ENCODE assay signal across 8 mouse cellular contexts in the genomic region with DNA sequence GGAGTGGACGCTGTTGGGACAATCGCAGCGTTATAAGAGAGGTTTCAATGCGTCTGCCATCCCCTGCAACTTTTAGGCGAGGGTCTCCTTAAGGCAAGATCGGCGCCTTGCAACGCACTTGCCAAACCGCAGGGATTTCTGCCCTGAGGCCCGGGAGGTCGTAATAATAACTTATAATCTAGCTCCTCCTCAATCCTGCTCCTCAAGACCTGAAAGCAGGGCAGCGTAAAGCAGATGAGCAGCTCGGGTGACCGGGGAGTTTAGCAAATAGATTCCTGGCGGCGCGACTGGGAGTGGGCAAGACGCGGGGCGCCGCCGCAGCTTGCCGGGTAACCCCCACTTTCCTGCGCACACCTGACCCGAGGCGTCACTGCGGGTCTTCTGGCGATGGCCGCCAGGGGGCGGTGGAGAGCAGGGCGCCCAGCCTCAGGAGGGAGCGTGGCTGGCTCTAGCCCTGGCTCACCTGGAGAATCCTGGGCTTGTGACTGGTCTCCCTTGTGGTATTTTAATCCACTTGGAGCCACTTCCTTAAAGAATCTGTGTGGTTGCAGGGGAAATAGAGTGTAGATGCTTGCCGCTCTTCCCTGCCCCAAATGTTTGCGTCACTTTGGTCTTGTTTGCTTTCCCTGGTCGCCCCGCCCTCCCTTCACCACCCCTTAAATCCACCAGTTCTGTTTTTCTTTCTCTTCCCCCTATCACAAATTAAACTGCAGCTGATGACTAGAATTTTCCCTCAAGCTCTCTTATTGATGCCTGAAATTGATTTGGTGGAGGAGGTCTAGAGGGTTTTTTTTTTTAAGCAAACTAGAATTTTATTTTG. TPM values are rescaled to one million over a fixed set of nuclear protein-coding genes. Genes with fewer than 3 reads are reported as not detected.
DNase-seq lines count a peak whose midpoint lies in the region; ATAC-seq and TF ChIP-seq lines count a peak whose summit lies in the region.

No protein-coding gene starts in this region.

- H3K27ac ChIP-seq in ES-E14 (ENCODE audit: insufficient read depth, low read depth, low read length, poor library complexity, severe bottlenecking): no peak overlapping the region
- no peak overlapping the region for H3K27ac ChIP-seq in cerebellum, adult 2 months (ENCODE audit: insufficient read depth, low read length)
- H3K27ac ChIP-seq in forebrain, postnatal 0 days (ENCODE audit: low read depth, low read length): peak overlapping the region; percentile 50; the same call in 1 of the 2 replicates
- peak overlapping the region; percentile 86 for H3K27ac ChIP-seq in olfactory bulb, adult 2 months (ENCODE audit: insufficient read depth, low read depth, low read length)

- intact Hi-C loops in heart, postnatal 25 days (cut with DNase I): loop anchor here (5.0 to 10.0 kb wide), 3 partner anchors 162 to 433 kb away; no protein-coding TSS in a partner anchor

- peak overlapping the region; percentile 50 for H3K9ac ChIP-seq in ES-E14 (ENCODE audit: insufficient read depth, low read depth, low read length, poor library complexity, severe bottlenecking)
- H3K9ac ChIP-seq in forebrain, postnatal 0 days: peak overlapping the region; percentile 60

- no peaks in the 10 kb centered on the region for H3K27me3 ChIP-seq in cerebellum, adult 2 months (ENCODE audit: control insufficient read depth, insufficient read depth, low read length)
- no peaks in the 10 kb centered on the region; the same call in 1 of the 2 replicates for H3K27me3 ChIP-seq in forebrain, postnatal 0 days (ENCODE audit: insufficient read depth, low read length)

- H3K9me3 ChIP-seq in ES-E14 (ENCODE audit: control insufficient read depth, insufficient read depth, low read depth, low read length): no peaks in the 10 kb centered on the region
- no peaks in the 10 kb centered on the region for H3K9me3 ChIP-seq in forebrain, postnatal 0 days (ENCODE audit: low read length)

- H3K4me3 ChIP-seq in ES-E14 (ENCODE audit: insufficient read depth in 1 of 2, low read depth in 1 of 2, low read length in 2 of 2, poor library complexity in 1 of 2, severe bottlenecking in 1 of 2): peak overlapping the region; percentile 62 to 84
- peak overlapping the region; percentile 45 for H3K4me3 ChIP-seq in cerebellum, adult 2 months (replicated peaks; ENCODE audit: insufficient read depth, low read depth, low read length)
- H3K4me3 ChIP-seq in forebrain, postnatal 0 days (ENCODE audit: low read depth, low read length): peak overlapping the region; percentile 59
- H3K4me3 ChIP-seq in lung, adult 2 months (replicated peaks; ENCODE audit: extremely low read depth, low read depth, low read length): peak overlapping the region; percentile 96
- H3K4me3 ChIP-seq in olfactory bulb, adult 2 months (ENCODE audit: insufficient read depth, low read depth, low read length): peak overlapping the region; percentile 96

- 4% methylated on average over 36 of the region's 36 CpGs for WGBS in cerebellum, adult 2 months
- 3% methylated on average over 36 of the region's 36 CpGs for WGBS in forebrain, postnatal 0 days
- WGBS in lung, adult 2 months: 2% methylated on average over 36 of the region's 36 CpGs
- WGBS in olfactory bulb, adult 2 months: 3% methylated on average over 36 of the region's 36 CpGs

- ATAC-seq in forebrain, postnatal 0 days: peak; percentile 90

- no peaks in the 10 kb centered on the region for H3K36me3 ChIP-seq in ES-E14 (ENCODE audit: control insufficient read depth, insufficient read depth, low read length, poor library complexity, severe bottlenecking)
- no peaks in the 10 kb centered on the region for H3K36me3 ChIP-seq in forebrain, postnatal 0 days (ENCODE audit: insufficient read depth)

- TF ChIP-seq POLR2A in cerebellum, adult 2 months (IDR thresholded peaks at IDR 0.05; ENCODE audit: borderline replicate concordance, insufficient read depth, low read length): no peak
- TF ChIP-seq POLR2A in lung, adult 2 months (IDR thresholded peaks at IDR 0.05; ENCODE audit: borderline replicate concordance, extremely low read depth, low read depth, low read length): no peak
- no peak; the same call in 1 of the 2 replicates for TF ChIP-seq POLR2A in olfactory bulb, adult 2 months (IDR thresholded peaks at IDR 0.05; ENCODE audit: insufficient read depth, low read depth, low read length)

- H3K4me2 ChIP-seq in forebrain, postnatal 0 days (ENCODE audit: low read depth): peak overlapping the region; percentile 95

- in situ Hi-C loops in ES-E14 (cut with MboI; ENCODE audit: low sequenced_read_pairs in 2 of 2, unreplicated experiment in 2 of 2): loop anchor here in 1 of 2 experiments (25.0 kb wide), 1 partner anchor 443 kb away; no protein-coding TSS in a partner anchor

- peak; percentile 81 for TF ChIP-seq CTCF in cerebellum, adult 2 months (IDR thresholded peaks at IDR 0.05; ENCODE audit: borderline replicate concordance, insufficient read depth, low read depth, low read length)
- peak; percentile 98 for TF ChIP-seq CTCF in forebrain, postnatal 0 days (IDR thresholded peaks at IDR 0.05; ENCODE audit: low read depth)
- peak; percentile 77 for TF ChIP-seq CTCF in lung, adult 2 months (IDR thresholded peaks at IDR 0.05; ENCODE audit: insufficient read depth, low read length)
- peak; percentile 98 for TF ChIP-seq CTCF in olfactory bulb, adult 2 months (IDR thresholded peaks at IDR 0.05; ENCODE audit: insufficient read depth, low read depth, low read length)

- peak; percentile 43 for DNase-seq in ES-E14 (ENCODE audit: low read depth, low spot score)
- peak; percentile 38 to 57 for DNase-seq in cerebellum, adult 2 months
- peak; percentile 83 for DNase-seq in forebrain, postnatal 0 days
- peak; percentile 22 for DNase-seq in heart, postnatal 25 days (ENCODE audit: low spot score)
- peak; percentile 61 for DNase-seq in layer of hippocampus, adult 11-12 months (ENCODE audit: low spot score)
- peak; percentile 75 for DNase-seq in lung, adult 2 months
- DNase-seq in thymus, postnatal 4 days: peak; percentile 78

- H3K4me1 ChIP-seq in ES-E14 (ENCODE audit: control insufficient read depth in 2 of 2, insufficient read depth in 2 of 2, low read length in 2 of 2, poor library complexity in 1 of 2): peaks cover 0 to 2% of the 10 kb centered on the region in 2 experiments; a peak in 2 of 4 replicates
- H3K4me1 ChIP-seq in cerebellum, adult 2 months (ENCODE audit: control insufficient read depth, insufficient read depth, low read length): no peaks in the 10 kb centered on the region
- H3K4me1 ChIP-seq in forebrain, postnatal 0 days (ENCODE audit: insufficient read depth): 0 out of 2 replicates have a peak, but pooled peaks cover 2% of the 10 kb centered on the region
- H3K4me1 ChIP-seq in lung, adult 2 months (ENCODE audit: control insufficient read depth, insufficient read depth, low read length): no peaks in the 10 kb centered on the region
- H3K4me1 ChIP-seq in olfactory bulb, adult 2 months (ENCODE audit: control insufficient read depth, insufficient read depth, low read length): peaks cover 5% of the 10 kb centered on the region; the same call in 1 of the 2 replicates

TF ChIP-seq in ES-E14, 5 proteins besides CTCF, POLR2A, EP300 and RAD21:
- TF ChIP-seq ZC3H11A (IDR thresholded peaks at IDR 0.05; ENCODE audit: borderline replicate concordance, low read depth, low read length): peak; percentile 38; the same call in 1 of the 2 replicates
- TF ChIP-seq CHD2 (IDR thresholded peaks at IDR 0.05; ENCODE audit: low read depth, low read length): no peak
TF ChIP-seq in ES-E14: peak in this region for 1.

RNA-seq across cellular contexts. Expression of a gene that starts 0.7 kb away (rescaled TPM):
- 5.8 and 6.8 TPM in 2 replicates for total RNA-seq in ES-E14 (2012; rRNA removed)
- 19.7 and 22.3 TPM in 2 replicates for polyA plus RNA-seq in cerebellum, adult 2 months (2012; rRNA removed)
- total RNA-seq in forebrain, postnatal 0 days (2014; rRNA removed): 21.8 and 22.3 TPM in 2 replicates
- polyA plus RNA-seq in forebrain, postnatal 0 days (2015; fragmentation: Nextera tagmentation; extraction: Ambion mirVana): 18.4 and 24.4 TPM in 2 replicates
- 10 to 100 TPM in 1 of 2 experiments, 1 to 10 TPM in 1; 7.1 to 10.6 TPM for total RNA-seq in heart, postnatal 25 days (2021)
- polyA plus RNA-seq in lung, adult 2 months (2012; rRNA removed): 17.6 and 20.5 TPM in 2 replicates
- not detected in 2 replicates for polyA plus RNA-seq in olfactory bulb, adult 2 months (2012; ENCODE audit: insufficient read depth, insufficient read length, low replicate concordance, missing spikeins)

Comparison
In these comparisons a context has a peak if more than half of its experiments do, and no peak if none do; other contexts are left out.
1. DNase-seq: peak in every context shown above with its lines; median percentile 83 in forebrain, postnatal 0 days; 78 in thymus, postnatal 4 days; 75 in lung, adult 2 months; 61 in layer of hippocampus, adult 11-12 months; 48 in cerebellum, adult 2 months; 43 in ES-E14; 22 in heart, postnatal 25 days.
2. H3K27ac ChIP-seq: peak in forebrain, postnatal 0 days (single experiment) and olfactory bulb, adult 2 months (single experiment); none in ES-E14 (single experiment) and cerebellum, adult 2 months (single experiment).
3. H3K4me3 ChIP-seq: peak in every context shown above with its lines; median percentile 96 in lung, adult 2 months; 96 in olfactory bulb, adult 2 months; 73 in ES-E14; 59 in forebrain, postnatal 0 days; 45 in cerebellum, adult 2 months.
4. Peak in every context shown above with its lines, with median percentiles within 50 percentile points of each other: CTCF ChIP-seq.